Mouse (Mus musculus): Measurements from ENCODE around the gene Olfr350.

The Olfr350 gene

DNA sequence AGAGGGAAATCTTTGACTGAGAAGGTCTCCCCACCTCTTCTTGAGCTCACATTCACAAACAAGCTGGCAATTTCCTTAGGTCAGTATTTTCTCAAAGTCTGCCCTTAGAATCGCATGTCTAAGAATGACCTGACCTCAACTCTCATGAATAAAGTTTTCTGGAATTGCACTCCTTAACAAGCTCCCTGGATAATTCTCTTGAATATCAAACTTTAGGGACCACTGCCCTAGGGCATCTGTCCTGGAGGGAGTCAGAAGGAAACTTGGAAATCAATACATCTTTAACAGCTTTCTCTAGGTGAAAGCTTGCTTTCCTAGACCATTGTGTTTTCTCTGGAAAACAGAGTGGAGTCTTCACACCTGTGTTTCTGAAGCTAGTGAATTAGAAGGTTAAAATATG, at the start of gene Olfr350:
Olfr350 (plus strand) TSS at position 301 of the 400 bp plus-strand sequence.
- DNase-seq: no peak

DNA sequence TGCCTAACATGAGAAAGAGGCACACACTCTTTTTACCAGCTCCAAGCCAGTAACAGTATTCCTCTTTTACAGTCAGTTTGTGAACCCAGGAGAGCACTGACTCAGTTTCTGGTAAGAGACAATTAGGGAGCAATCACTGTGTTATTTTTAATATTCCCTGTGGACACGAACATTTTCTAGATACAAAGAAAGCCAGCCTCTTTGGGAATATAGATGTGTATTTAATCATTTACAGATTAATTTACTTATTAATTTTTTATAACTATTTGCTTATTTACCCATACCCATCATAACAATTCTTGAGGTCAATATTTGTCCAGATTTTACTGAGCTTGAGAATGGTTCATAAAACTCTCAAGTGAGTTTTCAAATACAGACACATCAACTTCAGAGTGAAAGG, 29.2 kb upstream of the Olfr350 start, which contains the start of gene Olfr3:
Olfr3 (minus strand) TSS at position 101 of the 400 bp plus-strand sequence.
- no peak for DNase-seq

DNA sequence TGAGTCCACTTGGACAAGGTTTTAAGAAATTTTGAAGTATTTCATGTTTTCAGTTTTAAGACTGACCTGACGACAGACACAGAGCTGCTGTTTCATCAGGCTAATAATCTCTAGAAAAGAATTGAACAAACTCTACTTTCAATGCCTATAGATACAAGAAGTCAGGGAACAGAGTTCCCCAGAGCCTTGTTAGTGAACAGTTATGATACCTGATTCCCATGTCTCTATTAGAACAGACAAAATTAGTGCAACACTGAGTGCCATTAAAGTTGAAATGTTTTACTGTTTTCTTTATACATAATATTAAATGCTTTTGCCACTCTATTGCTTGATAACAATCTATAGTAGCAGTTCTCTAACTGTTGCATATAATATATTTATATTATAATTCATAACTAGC, 16.4 kb downstream of the Olfr350 start, which contains the start of gene Olfr351:
Olfr351 (minus strand) TSS at position 101 of the 400 bp plus-strand sequence.
- DNase-seq: no peak

DNA sequence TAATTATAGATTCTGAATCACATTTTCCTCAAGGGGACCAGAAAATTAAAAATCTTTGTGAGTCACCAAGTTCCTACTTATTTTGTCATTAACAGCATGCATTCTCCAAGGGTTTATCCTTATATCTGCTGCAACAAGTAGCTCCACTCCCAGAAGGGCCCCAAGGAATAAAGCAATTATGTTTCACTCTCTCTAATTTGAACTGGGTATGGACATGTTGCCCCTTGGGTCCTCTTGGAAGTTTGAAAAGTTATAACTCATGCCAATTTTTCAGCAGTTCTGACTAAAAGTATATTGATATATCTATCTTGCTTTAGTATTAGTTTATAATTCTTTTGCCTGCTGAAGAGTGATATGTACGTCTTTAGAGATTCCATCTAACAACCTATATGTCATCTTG, 22.1 kb downstream of the Olfr350 start, which contains the start of gene Olfr352:
Olfr352 (plus strand) TSS at position 301 of the 400 bp plus-strand sequence.
- no peak for DNase-seq

DNA sequence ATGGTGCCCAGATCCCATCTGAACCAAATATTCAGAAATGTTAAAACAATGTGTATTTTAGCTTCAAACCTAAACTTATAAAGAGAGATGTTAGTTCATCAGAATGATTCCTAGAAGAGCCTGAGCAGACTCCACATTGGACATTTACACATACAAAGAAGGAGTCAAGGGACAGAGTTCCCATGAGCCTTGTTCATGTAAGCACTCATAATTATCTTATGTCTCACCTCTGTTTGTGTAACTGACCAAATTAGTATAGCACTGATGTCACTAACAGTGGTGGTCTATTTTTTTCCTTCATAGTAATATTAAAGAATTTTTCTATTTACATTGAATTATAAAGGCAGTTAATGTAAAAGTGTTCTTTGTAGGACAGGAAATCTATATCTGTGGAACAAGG, 46.7 kb downstream of the Olfr350 start, which contains the start of gene Olfr353:
Olfr353 (minus strand) TSS at position 101 of the 400 bp plus-strand sequence.
- no peak for DNase-seq

DNA sequence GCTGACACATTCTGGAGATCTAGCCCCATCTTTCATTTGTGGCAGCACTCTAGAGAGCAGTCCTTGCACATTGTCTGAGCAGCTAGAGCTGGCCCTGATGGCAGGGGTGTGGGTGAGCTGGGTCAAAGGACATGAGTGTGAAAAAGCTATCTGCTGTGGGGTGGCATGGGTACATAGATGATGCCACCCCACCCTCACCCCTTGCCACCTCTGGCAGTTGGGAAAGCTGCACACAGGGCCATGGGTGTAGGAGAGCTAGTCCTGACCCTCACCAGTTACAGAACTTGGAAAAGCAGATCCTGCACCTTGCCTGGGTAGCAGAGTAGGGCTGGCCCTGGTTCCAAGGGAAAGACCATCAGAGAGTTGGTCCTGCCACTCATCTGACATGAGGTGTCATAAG, 51.0 kb downstream of the Olfr350 start:
- no peak for DNase-seq
